Mouse (Mus musculus) testis, adult 2 months (tissue): ENCODE measurements around the gene H2-M9. TPM values are rescaled to one million over a fixed set of nuclear protein-coding genes. Genes with fewer than 3 reads are reported as not detected.

ENCODE experiments used
- H3K27ac ChIP-seq: fragments of 200-500 bp; 2 replicates; pipeline ENCODE4 v1.5.1; 2012; ENCODE audit warnings: low read depth, low read length; ENCODE audit not compliant: control insufficient read depth, insufficient read depth
- H3K27me3 ChIP-seq: fragments of 200-500 bp; 2 replicates; pipeline ENCODE4 v1.6.1; 2012; ENCODE audit warnings: mild to moderate bottlenecking, low read length, moderate library complexity; ENCODE audit not compliant: control insufficient read depth, insufficient read depth
- H3K36me3 ChIP-seq: fragments of 200-500 bp; 2 replicates; pipeline ENCODE4 v1.6.1; 2012; ENCODE audit warnings: mild to moderate bottlenecking, low read length; ENCODE audit not compliant: control insufficient read depth, insufficient read depth
- H3K4me1 ChIP-seq: fragments of 200-500 bp; 2 replicates; pipeline ENCODE4 v1.6.1; 2012; ENCODE audit warnings: low read length; ENCODE audit not compliant: control insufficient read depth, insufficient read depth
- H3K4me3 ChIP-seq: fragments of 200-500 bp; 2 replicates; pipeline ENCODE4 v1.5.1; 2012; ENCODE audit warnings: low read depth, mild to moderate bottlenecking, low read length, moderate library complexity, mixed read lengths; ENCODE audit not compliant: control insufficient read depth
- CTCF ChIP-seq: fragments of 200-500 bp; IDR thresholded peaks from 2 replicates; pipeline ENCODE4 v1.5.1; 2012; ENCODE audit warnings: low read depth, mild to moderate bottlenecking, inconsistent platforms, low read length, moderate library complexity; ENCODE audit not compliant: control insufficient read depth, insufficient read depth, insufficient replicate concordance
- POLR2A ChIP-seq: fragments of 200-500 bp; IDR thresholded peaks from 2 replicates; pipeline ENCODE4 v1.6.1; 2012; ENCODE audit warnings: low read depth, mild to moderate bottlenecking, inconsistent platforms, low read length, moderate library complexity; ENCODE audit not compliant: control insufficient read depth
- polyA plus RNA-seq: library from polyadenylated mRNA; depleted of rRNA; stranded (reverse); fragments of >200 nt; gene quantifications from 2 replicates; pipeline ENCODE4 v1.2.3, GENCODE M21; 2012; rRNA removed

Gene H2-M9
- polyA plus RNA-seq: not detected in 2 replicates

DNA sequence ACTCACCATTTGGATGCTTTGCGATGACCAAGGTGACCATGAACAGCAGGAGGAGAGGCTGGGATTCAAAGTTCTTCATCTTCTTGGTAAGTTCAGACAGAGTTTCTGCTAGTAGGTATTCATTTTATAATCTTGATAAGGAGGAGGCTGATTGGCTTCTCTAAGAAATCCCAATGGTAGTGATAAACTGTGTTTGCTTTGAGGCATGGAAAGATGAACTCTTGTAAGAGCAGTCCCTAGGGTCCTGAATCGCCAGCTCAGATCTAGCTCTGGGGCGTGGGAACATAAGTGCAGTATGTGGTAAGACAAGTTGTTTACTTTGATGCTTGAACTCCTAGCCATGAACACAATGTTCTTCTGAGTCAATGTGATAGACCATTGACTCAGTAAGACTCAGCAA is at the start of gene H2-M9:
H2-M9 (minus strand) TSS at position 101 of the 400 bp plus-strand sequence.
- TF ChIP-seq POLR2A: no peak
- no peak for TF ChIP-seq CTCF
- Histone ChIP-seq H3K36me3 (no peaks in the 10 kb centered on the region), H3K4me3 (no peak within 1 kb of the TSS), H3K27me3 (no peaks in the 10 kb centered on the region), H3K27ac (no peak within 1 kb of the TSS), H3K4me1 (no peaks in the 10 kb centered on the region)

DNA sequence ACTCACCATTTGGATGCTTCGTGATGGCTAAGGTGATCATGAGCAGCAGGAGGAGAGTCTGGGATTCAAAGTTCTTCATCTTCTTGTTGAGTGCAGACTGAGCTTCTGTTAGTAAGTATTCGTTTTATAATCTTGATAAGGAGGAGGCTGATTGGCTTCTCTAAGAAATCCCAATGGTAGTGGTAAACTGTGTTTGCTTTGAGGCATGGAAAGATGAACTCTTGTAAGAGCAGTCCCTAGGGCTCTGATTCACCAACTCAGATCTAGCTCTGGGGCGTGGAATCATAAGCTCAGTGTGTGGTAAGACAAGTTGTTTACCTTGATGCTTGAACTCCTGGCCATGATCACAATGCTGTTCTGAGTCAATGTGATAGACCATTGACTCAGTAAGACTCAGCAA is 29.7 kb upstream of the H2-M9 start, which contains the start of gene H2-M1:
H2-M1 (minus strand) TSS at position 101 of the 400 bp plus-strand sequence.
- H3K27me3 ChIP-seq: no peaks in the 10 kb centered on the region
- H3K4me3 ChIP-seq: no peak within 1 kb of the TSS
- no peak for TF ChIP-seq CTCF
- TF ChIP-seq POLR2A: no peak
- no peaks in the 10 kb centered on the region for H3K36me3 ChIP-seq
- no peaks in the 10 kb centered on the region for H3K4me1 ChIP-seq
- no peak within 1 kb of the TSS for H3K27ac ChIP-seq

Other genes with a start within 250 kb of the H2-M9 start
- not detected in 2 replicates for gene H2-M10.4, start 180.3 kb downstream of the H2-M9 start, polyA plus RNA-seq
- gene H2-M11, start 95.6 kb downstream of the H2-M9 start, polyA plus RNA-seq: not detected in 2 replicates
- 0.10 TPM in 1 of 2 replicates, not detected in the other for gene H2-M1, start 29.6 kb upstream of the H2-M9 start, polyA plus RNA-seq
- not detected in 2 replicates for gene H2-M10.5, start 130.2 kb upstream of the H2-M9 start, polyA plus RNA-seq
- not detected in 2 replicates for gene H2-M10.6, start 169.5 kb upstream of the H2-M9 start, polyA plus RNA-seq
- 18.5 and 22.0 TPM in 2 replicates for gene Trim26, start 194.5 kb upstream of the H2-M9 start, polyA plus RNA-seq
- not detected in 2 replicates for gene Trim15, start 224.5 kb upstream of the H2-M9 start, polyA plus RNA-seq
- 0.04 TPM in 1 of 2 replicates, not detected in the other for gene Trim10, start 226.9 kb upstream of the H2-M9 start, polyA plus RNA-seq
- gene Trim40, start 247.5 kb upstream of the H2-M9 start, polyA plus RNA-seq: not detected in 2 replicates